Mouse (Mus musculus) heart, adult 2 months (tissue): ENCODE data around the gene Sap30l.

Experiments used
- CTCF ChIP-seq: fragments of 200-600 bp; IDR thresholded peaks from 2 replicates; pipeline ENCODE4 v1.8.1; 2022; ENCODE audit warnings: antibody characterized with exemption, mild to moderate bottlenecking, moderate library complexity
- EP300 ChIP-seq: fragments of 200-500 bp; IDR thresholded peaks from 2 replicates; pipeline ENCODE4 v1.6.1; 2011; ENCODE audit warnings: low read depth, low read length, control low read depth; ENCODE audit not compliant: insufficient read depth

DNA sequence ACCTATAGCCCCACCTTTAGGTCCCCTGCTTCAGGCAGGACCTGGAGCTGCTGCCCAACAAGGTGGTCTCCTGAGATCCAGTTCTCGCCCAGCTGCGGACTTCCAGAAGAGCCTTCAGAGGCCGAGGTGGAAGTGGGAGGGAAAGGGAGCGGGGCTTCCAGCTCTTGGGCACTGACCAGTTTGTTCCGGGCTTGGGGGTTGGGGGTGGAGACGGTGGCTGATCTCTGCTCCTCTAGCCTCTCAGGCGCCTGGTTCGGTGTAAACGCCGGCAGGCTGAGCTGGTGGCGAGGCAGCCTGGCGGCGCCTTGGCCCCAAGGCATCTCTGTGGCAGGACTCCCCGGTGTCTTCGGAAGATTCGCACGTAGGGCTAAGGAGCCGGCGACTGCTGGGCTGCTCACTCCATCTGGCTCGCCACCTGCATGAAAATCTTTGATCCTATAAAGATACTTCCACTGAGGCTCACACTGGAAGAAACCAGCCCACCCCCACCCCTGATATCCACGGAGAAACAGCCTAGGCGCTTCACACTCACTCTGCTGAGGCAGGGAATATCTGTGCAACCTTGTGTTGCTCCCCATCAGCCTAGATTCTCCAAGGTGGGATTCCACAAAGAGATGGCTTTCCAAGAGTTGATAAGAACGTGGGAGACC, 31.2 kb downstream of the Sap30l start, which contains the start of gene Hand1:
- TF ChIP-seq EP300 (no peak), CTCF (no peak)
